Mouse (Mus musculus): ENCODE results near the gene Rnf224. TPM values are rescaled to one million over a fixed set of nuclear protein-coding genes. Genes with fewer than 3 reads are reported as not detected.
"Not testable (repeated sequence)": the region's sequence is repeated elsewhere in the genome, so short reads cannot be mapped to it uniquely, and the experiment has no call there.

Rnf224 gene
- not detected in 2 replicates for polyA plus RNA-seq (2015; fragmentation: Nextera tagmentation; extraction: Ambion mirVana)

- no peak for DNase-seq (ENCODE audit: low spot score)
Observed at GRCm38 (mm10) chr2:25236614-25237013, at the start of gene Rnf224. Gene Rnf224 (minus strand): TSS chr2:25236787.

DNA sequence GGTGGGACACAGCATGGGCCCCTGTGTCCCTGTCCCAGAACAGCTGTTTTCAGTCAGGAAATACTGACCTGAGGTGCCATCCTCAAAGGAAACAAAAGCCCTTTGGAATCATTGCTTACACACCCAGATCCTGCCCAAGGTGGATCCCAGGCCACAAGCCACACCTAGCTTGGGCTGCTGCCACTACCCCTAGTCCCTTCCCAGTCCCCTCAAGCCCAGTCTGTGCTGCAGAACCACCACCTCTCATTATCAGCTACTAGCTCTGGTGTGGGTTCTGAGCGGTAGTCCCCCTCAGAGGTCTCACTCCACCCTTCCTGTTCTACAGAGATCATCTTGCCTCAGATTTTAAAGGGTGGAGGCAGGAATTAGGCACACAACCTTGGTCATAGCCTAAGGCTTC is 49.7 kb upstream of the Rnf224 start:
- DNase-seq (ENCODE audit: low spot score), result no peak

- DNase-seq (ENCODE audit: low spot score), result no peak
Observed at GRCm38 (mm10) chr2:25285551-25285950, 49.0 kb upstream of the Rnf224 start.

GRCm38 (mm10) chr2:25278928-25279882 is 42.6 kb upstream of the Rnf224 start:
- DNase-seq (ENCODE audit: low spot score), result peak; percentile 78

- DNase-seq (ENCODE audit: low spot score), result no peak
Observed at GRCm38 (mm10) chr2:25273010-25273409, 36.4 kb upstream of the Rnf224 start.

GRCm38 (mm10) chr2:25272515-25272914 is 35.9 kb upstream of the Rnf224 start:
- DNase-seq (ENCODE audit: low spot score), result no peak

DNA sequence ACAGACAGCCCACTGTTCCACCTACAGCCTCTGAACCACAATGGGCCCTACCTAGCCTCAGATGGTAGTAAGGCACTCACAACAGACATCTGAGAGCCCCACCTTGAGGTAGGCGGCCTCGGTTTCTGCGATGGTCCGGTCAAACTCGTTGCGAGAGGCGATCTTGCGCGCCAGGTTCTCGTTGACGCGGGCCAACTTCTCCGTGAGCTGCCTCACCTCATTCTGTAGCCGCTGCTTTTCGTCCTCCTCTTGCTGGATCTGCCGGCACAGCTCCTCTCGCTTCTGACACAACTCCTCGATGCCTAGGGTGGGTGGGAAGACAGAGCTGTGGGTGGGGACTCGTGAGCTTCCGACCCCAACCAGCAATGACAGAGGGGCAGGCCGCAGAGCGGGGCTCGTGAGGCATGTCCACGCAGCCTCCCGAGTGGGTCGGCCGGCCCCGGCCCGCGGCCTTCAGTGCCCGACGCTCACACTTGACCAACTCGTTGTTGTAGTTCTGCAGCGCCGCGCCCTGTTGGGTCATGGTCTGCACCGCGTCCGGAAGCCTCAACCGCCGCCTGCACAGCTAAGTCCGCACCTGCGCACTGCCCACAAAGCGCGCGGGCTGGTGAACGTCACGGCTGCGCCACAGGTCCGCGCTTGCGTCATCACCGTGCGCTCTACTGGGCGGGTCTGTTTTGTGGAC is 35.4 kb upstream of the Rnf224 start, which contains the start of the genes Ssna1 and Anapc2:
Ssna1 (minus strand) TSS at position 612 of the 685 bp plus-strand sequence.
Anapc2 (plus strand) TSS at position 652 of the 685 bp plus-strand sequence.
- peak; percentile 97 for DNase-seq (ENCODE audit: low spot score)

- DNase-seq (ENCODE audit: low spot score), result no peak
Observed at GRCm38 (mm10) chr2:25267746-25268309, 31.2 kb upstream of the Rnf224 start.

DNA sequence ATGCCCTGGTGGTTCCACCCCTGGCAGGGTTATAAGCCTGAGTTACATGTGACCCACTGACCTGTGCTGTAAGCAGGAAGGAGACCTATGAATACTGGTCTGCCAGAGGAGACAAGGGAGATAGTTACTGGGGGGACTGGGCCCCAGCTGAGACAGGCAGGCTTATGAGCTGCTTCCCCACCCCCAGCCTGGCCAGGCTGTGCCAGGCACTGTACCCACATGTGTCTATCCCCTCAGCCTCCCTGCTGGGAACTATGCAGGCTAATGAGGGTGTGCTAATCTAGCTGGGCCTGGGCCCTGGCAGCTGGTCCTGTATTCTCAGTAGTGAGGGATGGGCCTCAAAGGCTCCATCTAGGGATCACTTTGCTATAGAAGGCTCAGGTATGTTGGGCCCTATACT is 30.7 kb upstream of the Rnf224 start:
- no peak for DNase-seq (ENCODE audit: low spot score)

GRCm38 (mm10) chr2:25266720-25267119 is 30.1 kb upstream of the Rnf224 start:
- DNase-seq (ENCODE audit: low spot score), result no peak

DNA sequence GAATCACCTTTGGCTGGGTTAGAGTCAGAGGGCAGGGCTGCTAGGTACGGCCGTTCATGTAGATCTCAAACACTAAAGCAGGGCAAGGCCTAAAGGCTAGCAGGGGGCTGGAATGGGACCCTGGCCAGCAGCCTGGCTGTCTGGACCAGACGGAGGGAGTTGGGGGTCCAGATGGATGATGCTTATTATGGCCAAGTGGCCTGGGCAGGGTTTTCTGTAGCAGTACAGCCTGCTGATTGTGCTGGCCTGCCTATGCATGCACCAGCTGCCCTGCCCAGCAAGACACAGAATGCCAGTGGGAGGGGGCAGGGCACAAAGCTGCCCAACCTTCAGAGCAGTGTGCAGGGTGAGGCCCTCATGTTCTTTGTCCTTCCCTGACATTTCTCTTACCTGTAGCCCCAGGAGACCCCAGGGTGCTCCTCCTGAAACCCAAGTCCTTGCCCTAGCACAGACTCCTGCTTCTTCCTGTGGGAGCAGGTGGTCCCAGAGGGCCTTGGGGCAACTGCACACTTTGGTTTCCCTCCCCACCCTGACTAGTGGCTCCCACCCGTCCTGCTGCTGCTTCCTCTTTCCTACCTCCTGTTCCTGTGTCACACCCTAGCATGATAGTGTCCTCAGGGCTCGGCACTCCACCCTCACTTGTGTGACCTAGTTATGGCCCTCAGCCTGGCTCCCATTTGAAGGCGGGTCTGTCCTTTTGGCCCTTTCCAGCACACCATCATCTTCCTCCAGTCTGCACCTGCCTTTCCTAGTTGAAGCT is 29.5 kb upstream of the Rnf224 start:
- DNase-seq (ENCODE audit: low spot score), result no peak

- no peak for DNase-seq (ENCODE audit: low spot score)
Observed at GRCm38 (mm10) chr2:25264851-25265250, 28.3 kb upstream of the Rnf224 start.

DNA sequence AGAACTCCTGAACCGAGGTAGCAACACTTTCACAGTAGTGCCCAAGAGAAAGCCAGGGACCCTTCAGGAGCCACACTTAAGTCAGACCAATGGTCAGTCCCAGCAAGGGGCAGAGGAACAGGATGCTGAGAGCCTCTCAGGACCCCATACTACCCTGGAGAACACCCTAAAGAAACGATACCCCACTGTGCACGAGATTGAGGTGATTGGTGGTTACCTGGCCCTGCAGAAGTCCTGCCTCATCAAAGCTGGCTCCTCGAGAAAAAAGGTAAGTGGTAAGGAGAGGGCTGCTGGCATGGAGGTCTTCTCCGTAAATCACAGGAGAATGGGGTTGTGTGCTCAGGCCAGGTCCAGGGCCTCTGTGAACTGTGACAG is 27.7 kb upstream of the Rnf224 start:
- no peak for DNase-seq (ENCODE audit: low spot score)

DNA sequence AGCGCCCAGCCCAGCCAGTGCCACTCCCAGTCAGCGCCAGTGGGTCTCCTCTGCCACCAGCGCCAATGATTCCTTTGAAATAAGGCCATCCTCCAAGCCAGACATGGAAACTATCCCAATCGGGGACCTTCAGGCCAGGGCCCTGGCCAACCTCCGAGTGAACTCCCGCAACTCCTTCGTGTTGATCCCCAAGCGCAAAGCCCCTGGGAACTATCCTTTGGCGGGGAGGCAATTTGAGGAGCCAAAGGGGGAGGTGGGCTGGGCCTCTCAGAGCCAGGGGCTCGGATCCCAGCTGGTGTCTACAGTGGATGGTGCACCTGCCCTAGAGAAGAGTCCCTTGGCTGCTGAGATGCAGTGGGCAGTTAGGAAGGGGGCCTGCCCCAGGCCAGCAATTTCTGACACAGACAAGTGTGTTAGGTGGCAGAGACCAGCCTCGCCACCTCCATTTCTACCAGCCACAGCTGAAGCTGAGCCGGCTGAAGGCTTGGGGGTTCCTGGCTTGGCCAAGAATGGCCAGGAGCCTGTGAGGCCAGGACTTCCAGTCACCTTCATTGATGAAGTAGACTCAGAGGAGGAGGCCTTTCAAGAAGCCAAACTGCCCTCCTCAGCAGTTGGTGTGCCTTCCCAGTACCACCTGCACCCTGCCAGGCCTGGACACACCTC is 27.2 kb upstream of the Rnf224 start:
- DNase-seq (ENCODE audit: low spot score), result no peak

- peak; percentile 73 for DNase-seq (ENCODE audit: low spot score)
Observed at GRCm38 (mm10) chr2:25262795-25263622, 26.4 kb upstream of the Rnf224 start.

DNA sequence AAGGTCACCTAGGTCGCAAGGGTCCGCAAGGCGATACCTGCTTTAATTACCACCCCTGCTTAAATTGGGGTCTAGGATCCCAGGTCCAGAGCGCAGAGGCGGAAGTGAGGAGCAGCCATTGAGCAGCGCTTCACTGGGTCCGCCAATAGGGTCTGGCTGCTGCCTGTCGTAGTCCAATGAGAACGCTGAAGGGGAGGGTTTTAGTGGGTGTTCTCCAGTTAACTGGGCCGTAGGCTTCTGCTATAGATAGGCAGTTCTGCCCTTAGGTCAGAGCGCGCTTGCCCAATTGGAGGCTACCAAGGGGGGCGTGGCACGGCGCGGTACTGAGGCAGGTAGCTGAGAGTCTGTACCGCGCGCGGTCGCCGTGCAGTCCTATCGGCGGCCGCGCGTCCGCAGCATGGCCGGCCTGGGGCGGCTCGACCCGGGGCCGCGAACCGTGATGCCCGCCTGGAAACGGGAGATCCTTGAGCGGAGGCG is 25.7 kb upstream of the Rnf224 start, which contains the start of gene Tprn:
Tprn (plus strand) TSS at position 328 of the 477 bp plus-strand sequence.
- DNase-seq (ENCODE audit: low spot score), result peak; percentile 95

GRCm38 (mm10) chr2:25261870-25262269 is 25.3 kb upstream of the Rnf224 start:
- DNase-seq (ENCODE audit: low spot score), result no peak

DNA sequence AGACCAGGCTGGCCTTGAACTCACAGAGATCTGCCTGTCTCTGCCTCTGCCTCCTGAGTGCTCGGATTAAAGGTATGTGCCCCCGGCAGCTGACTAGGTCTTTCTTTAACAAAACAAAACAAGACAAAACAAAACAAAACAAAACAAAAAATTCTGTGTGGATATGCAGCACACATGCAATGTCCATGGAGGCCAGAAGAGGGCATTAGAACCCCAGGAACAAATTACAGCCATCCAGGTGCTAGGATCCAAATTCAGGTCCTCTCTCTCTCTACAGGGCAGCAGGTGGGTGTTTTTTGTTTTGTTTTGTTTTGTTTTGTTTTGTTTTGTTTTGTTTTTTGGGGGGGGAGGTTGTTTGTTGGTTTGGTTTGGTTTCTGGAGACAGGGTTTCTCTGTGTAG is 22.3 kb upstream of the Rnf224 start:
- no peak for DNase-seq (ENCODE audit: low spot score)

DNA sequence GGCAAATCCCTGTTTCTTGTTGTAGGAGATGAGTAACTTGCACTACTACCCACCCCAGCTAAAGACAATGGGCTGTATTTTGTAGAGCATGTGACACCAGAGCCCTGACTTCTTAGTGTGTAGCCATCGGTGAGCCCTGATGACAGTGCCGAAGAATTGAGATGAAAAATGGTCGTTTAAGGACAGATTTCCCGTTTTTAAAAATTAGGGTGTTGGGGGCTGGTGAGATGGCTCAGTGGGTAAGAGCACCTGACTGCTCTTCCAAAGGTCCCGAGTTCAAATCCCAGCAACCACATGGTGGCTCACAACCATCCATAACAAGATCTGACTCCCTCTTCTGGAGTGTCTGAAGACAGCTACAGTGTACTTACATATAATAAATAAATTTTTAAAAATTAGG is 20.7 kb upstream of the Rnf224 start:
- DNase-seq (ENCODE audit: low spot score), result not testable (repeated sequence)

Data from thymus, postnatal 0 days (tissue).